Mouse (Mus musculus) hindlimb bud, embryonic 11.5 days (tissue): ENCODE data around the gene Lta.

ENCODE experiments used
- DNase-seq: peaks from one replicate; pipeline ENCODE4 v3.0.0-alpha.2; 2012; ENCODE audit warnings: low read depth, low spot score; ENCODE audit errors: extremely low spot score

Lta gene

DNA sequence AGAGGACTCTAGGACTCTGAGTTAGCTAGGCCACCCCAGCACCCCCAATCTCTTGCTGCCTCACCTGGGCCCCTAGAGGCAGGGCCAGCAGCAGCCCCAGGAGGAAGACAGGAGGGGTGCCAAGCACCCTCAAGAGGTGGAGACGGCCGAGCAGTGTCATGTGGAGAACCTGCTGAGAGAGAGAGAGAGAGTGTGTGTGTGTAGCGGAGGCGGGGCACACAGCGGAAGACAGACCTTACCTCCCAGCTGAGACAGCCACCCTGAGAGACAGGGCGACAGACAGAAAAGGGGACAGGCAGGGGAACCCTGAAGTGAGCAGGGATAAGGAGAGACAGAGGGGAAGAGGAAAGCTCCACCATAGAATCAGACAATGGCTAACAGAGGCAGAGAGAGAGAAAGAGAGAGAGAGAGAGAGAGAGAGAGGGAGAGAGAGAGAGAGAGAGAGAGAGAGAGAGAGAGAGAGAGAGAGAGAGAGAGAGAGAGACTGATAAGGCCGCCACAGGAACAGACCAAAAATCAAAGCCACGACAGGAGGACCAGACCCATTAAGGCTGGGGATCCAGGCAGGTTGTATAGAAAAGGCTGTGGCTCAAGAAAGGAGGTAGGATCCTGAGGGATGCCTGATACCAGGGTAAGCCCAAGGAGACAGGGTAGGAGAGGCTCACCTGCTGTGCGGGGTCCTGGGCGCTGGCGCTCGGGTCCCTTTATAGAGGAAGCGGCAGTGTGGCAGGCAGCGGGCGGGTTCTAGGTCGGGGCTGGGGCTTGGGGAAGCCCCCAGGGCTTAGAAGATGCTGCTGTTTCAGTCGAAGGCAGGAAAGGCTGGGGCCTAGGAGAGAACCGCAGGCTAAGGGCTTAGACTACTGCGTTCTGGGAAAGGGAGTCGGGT is at the start of gene Lta:
Lta (minus strand) TSS at position 858 of the 886 bp plus-strand sequence.
- no peak for DNase-seq

DNA sequence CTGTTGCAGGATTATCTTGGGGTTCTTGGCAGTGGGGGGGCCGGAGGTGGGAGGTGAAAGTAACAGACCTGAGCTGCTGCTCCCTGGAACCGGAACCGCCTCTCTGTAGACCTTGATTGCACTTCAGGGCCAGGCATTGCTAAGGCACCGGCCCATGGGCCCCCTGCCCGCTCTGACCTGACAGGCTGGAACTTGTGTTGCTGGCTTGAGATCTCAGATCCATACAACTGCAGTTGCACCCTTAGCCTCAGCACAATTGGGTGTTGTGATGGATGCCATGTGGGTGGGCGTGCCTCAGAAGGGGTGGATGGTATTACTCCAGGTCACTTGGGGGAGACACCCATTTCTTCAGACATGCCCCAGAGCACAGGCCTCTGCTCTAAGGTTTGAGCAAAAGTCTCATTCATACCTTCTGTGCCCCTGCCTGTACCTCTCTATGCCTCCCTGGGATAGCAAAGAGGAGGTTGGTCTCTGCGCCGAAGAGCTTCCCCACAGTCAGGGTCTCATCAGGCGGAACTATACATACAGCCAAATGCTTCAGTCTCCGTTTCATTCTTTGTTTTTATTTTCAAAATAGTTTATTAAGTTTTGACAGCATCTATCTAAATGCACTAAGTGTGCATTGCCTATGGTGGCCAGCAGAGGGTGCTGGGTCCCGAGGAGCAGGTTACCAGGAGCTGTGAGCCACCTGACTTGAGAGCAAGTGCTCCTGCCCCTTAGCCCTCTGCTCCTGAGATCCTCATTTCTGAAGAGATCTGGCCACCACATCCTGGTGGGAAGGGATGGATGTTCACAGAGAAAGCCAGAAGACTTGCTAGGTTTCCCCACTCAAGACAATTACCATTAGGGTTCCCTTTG is 49.3 kb upstream of the Lta start:
- no peak for DNase-seq

- no peak for DNase-seq
Observed at GRCm38 (mm10) chr17:35253293-35254093, 48.3 kb upstream of the Lta start.

DNA sequence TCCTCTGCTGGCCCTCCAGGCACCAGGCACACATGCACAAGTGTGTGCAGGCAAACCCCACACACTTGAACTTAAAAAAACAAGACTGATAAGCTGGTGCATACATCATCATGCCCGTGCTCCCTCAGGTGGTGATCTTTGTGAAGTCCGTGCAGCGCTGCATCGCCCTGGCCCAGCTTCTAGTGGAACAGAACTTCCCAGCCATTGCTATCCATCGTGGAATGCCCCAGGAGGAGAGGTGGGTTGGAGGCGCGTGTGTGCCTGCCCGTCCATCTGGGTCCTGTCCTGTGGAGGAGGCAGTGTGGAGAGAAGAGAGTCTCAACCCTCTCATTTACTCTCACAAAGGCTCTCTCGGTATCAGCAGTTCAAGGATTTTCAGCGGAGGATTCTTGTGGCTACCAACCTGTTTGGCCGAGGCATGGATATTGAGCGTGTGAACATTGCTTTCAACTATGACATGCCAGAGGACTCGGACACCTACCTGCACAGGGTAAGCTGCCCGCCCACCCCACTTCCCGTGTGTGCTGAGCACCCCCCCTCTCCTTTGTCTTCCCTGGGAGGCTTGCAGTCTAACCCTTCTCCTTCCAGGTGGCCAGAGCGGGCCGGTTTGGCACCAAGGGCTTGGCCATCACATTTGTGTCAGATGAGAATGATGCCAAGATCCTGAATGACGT is 47.6 kb upstream of the Lta start:
- DNase-seq = no peak

GRCm38 (mm10) chr17:35251981-35252380 is 46.8 kb upstream of the Lta start:
- no peak for DNase-seq

DNA sequence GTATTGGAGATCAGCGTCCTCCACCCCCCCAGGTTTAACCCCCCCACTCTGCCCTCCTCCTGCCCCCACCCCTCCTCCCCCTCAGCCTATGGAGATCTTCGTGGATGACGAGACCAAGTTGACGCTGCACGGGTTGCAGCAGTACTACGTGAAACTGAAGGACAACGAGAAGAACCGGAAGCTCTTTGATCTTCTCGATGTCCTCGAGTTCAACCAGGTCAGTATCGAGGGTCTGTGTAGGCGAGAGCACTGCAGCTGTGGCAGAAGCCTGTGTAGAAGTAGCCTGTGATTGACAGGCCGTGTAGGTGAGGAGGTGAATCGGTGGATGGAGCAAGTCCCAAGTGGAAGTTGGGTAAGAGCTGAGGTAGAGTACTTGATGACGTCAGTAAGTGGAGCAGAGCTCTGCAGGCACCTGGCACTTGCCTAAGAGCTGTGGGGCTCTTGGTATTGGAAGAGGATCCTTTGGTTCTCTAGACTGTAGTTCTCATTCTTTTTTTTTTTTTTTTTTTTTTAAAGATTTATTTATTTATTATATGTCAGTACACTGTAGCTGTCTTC is 46.1 kb upstream of the Lta start:
- DNase-seq = no peak

DNA sequence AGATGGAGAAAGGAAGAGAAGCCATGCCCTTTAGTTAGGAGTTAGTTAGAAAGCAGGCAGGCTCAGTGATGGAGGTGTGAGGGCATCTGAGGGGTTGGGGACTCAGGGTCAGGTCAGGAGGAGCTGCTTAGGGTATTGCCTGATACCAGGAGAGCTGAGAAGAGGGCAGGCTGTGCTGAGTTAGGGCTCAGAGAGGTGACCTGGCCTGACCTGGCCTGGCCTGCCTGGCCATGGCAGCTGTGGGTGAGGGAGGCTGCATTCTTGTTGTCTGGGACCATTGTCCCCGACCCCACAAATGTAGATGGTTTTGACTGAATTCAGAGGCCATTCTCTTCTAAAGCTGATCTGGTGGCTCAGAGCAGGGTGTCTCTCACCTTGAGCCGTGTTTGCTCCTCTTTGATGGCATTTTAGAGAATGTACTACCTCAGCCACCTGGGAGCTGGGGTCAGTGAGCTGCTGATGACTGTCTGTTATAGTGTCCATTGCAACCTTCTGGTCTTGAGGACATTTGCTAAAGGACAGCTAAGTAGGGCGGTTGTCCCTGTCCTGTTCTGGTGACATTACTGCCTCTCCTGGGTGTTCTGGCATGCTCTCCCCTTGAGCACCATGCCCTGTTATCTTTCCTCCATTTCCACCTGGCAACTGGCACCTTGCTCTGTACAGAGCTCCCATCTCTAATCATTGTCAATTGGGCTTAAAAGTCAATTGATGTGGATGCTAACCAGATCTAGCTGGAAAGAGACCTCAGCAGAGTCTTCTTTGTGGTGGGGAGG is 45.4 kb upstream of the Lta start:
- no peak for DNase-seq

GRCm38 (mm10) chr17:35249451-35250197 is 44.5 kb upstream of the Lta start:
- no peak for DNase-seq

DNA sequence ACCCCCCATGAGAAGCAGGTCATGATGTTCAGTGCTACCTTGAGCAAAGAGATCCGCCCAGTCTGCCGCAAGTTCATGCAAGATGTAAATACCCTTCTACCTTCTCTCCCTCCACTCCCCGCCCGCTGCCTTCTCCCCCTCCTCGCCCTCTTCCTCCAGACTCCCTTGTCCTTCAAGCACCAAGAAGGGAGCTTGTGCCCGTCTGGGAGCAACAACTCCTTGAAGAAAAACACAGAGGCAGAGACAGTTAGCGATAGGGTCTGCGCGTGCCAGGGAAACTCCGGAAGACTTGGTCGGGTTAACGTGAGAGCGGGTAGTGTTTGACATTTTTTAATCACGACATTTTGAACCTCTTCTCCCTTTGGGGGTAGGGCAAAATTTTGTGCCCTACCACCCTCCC is 43.8 kb upstream of the Lta start:
- no peak for DNase-seq

DNA sequence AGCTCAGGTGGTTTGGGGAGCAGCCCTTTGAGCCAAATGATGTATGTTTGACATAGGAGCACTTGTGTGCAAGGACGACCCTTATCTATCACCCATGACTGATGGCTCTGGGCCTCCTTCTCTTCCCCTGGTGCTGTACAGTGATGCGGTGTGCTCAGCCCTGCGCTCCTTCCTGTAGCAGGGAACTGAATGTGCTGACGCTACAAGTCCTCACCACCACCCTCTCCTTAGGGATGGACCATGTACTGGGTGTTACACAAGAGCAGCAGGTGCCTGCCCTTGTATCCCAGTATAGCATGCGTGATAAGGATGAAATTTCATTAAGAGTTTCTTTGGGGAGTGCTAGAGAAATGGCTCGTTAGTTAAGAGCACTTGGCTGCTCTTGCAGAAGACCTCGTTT is 42.0 kb upstream of the Lta start:
- DNase-seq = no peak

DNA sequence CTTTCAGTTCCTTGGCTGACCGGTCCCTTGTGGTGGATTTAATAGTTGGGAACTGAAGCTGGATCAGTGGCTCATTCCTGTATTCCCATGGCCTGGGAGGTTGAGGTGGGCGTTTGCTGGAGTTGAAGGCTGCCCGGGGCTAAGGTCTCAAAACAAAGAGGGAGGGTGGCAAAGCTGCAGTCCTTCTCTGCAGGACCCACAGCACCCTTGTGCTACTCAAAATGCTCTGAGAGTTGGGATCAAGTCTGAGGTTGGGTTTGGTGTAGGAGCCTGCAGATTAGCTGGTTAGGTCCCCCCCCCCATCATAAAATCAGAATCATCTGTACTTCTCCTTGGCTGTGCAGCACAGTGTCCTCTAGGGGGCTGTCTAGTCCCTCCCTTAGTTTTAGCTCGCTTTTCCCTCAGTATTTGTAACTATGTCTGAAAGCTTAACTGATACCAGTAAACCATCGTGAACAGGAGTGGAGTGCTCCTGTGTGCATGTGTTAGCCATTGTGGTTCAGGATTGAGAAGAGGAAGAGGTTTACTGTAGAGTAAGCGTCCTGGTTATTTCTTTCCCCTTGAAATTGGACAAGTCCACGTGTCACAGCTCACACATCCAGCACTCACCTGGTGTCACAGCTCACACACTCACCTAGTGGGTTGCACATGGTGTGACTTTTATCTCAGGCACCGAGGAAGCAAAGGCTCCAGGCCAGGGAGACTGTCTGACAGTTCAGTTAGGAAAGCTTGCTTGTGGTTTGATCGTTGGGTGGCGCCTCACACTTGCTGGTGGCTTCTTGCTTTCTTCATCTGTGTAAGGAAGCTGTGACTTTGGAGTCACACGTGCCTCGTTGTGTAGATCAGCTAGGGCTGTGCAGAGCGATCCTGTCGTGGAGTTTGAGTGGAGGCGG is 40.8 kb upstream of the Lta start:
- DNase-seq = no peak

- no peak for DNase-seq
Observed at GRCm38 (mm10) chr17:35244999-35245398, 39.8 kb upstream of the Lta start.

GRCm38 (mm10) chr17:35243086-35243485 is 37.9 kb upstream of the Lta start:
- DNase-seq = no peak

DNA sequence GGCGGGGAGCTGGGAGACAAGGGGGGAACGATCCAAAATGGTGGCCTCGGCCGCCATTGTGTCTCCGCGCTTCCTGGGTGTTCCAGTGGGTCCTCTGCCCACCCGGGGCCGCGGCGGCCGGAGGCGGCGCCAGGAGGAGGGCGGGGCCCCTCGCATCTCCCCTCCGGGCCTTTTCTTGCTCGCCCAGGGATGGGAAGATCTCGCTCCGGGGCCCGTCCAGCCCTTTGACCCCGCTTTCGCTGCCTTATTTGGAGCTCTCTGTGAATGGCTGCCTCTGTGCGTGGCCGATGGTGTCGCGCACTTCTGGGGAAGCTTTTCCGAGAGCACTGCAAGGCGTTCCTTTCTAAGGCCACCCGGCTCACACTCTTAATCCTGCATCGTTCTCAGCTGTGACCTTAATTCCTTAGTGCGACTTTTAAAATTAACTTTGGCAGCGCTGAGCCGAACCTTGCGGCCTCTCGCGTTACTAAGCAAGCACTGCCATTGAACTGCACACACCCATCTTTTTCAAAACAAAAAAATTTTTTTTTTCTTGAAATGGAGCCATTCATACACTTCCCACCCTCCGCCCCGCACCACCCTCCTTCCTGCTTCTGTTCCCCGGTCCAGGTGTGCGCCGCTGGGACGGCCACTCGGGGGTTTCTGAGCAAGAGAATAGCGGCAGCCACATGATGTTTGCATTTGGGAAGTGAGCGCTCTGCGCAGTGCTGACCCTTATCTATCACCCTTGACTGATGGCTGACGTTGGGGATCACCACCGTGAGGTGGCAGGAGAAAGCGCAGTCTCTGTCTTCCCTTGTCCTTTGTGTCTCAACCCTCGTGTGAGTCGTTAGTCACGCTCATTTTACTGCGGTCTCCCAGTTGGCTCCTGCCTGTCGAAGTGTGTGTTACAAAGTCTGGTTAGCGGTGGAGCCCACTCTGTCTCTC is 37.1 kb upstream of the Lta start:
- no peak for DNase-seq

DNA sequence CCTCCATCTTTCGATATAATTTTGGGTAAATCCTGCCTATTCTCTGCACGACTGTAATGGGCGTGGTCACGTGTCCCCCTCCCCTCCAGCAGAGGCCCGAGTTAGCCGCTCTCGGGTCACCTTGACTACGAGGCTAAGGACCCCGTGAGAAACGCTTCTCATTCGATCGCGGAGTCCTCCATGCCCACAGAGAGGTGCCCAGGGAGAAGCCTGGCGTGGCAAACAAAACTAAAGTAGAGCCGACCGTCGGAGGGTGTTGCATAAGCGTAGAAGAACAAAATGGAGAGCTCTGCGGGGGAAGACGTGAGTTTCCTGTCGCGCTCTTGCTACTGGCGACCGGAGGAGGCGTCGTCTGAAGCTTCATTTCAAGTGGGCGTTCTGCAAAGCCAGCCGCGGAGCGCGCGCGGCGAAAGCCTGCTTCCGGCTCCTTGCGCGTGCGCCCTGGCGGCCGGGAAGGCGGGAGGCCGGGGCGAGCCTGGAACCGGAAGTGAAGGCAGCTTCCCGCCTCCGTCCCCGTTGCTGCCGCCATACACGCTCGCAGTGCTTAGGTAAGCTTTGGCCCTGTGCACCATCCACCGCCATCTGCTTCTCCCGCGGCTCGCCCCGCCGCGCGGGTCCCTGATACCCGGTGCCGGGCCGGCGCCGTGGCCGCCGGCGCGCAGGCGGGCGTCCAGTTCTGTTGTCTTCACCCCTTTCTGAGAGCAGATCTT is 36.3 kb upstream of the Lta start, which contains the start of gene Ddx39b:
Ddx39b (plus strand) TSS at position 442 of the 710 bp plus-strand sequence.
- DNase-seq = peak; percentile 89
